Mouse (Mus musculus): ENCODE data around the gene Vmac.

Gene Vmac

GRCm38 (mm10) chr17:56738221-56738620 lies 20.4 kb upstream of the Vmac start:
- no peak for DNase-seq

- no peak for DNase-seq
Observed at GRCm38 (mm10) chr17:56736534-56736933, 18.7 kb upstream of the Vmac start.

- DNase-seq, result no peak
Observed at GRCm38 (mm10) chr17:56729656-56730055, 11.8 kb upstream of the Vmac start.

GRCm38 (mm10) chr17:56729151-56729550 lies 11.3 kb upstream of the Vmac start:
- DNase-seq, result peak; percentile 29

GRCm38 (mm10) chr17:56728117-56728516 lies 10.3 kb upstream of the Vmac start:
- no peak for DNase-seq

GRCm38 (mm10) chr17:56727659-56728058 lies 9.8 kb upstream of the Vmac start:
- DNase-seq, result peak; percentile 12

GRCm38 (mm10) chr17:56727029-56727649 lies 9.3 kb upstream of the Vmac start:
- DNase-seq, result no peak

- DNase-seq, result no peak
Observed at GRCm38 (mm10) chr17:56723419-56724161, 5.8 kb upstream of the Vmac start.

GRCm38 (mm10) chr17:56722441-56722840 lies 4.6 kb upstream of the Vmac start:
- DNase-seq, result no peak

- DNase-seq, result peak; percentile 94
Observed at GRCm38 (mm10) chr17:56716655-56717362, 1.0 kb downstream of the Vmac start.

- DNase-seq, result no peak
Observed at GRCm38 (mm10) chr17:56715914-56716654, 1.7 kb downstream of the Vmac start.

GRCm38 (mm10) chr17:56715360-56715759 lies 2.5 kb downstream of the Vmac start:
- peak; percentile 42 for DNase-seq

- DNase-seq, result no peak
Observed at GRCm38 (mm10) chr17:56709708-56710107, 8.1 kb downstream of the Vmac start.

- no peak for DNase-seq
Observed at GRCm38 (mm10) chr17:56708692-56709091, 9.1 kb downstream of the Vmac start.

- no peak for DNase-seq
Observed at GRCm38 (mm10) chr17:56706515-56706914, 11.3 kb downstream of the Vmac start.

GRCm38 (mm10) chr17:56703038-56703437 lies 14.8 kb downstream of the Vmac start:
- DNase-seq, result no peak

GRCm38 (mm10) chr17:56700451-56700850 lies 17.4 kb downstream of the Vmac start:
- DNase-seq, result no peak

GRCm38 (mm10) chr17:56693851-56694310 lies 23.9 kb downstream of the Vmac start:
- DNase-seq, result peak; percentile 84

GRCm38 (mm10) chr17:56693395-56693794 lies 24.4 kb downstream of the Vmac start:
- DNase-seq, result no peak

GRCm38 (mm10) chr17:56688689-56689088 lies 29.1 kb downstream of the Vmac start:
- DNase-seq, result no peak

GRCm38 (mm10) chr17:56688045-56688444 lies 29.8 kb downstream of the Vmac start:
- DNase-seq, result no peak

- no peak for DNase-seq
Observed at GRCm38 (mm10) chr17:56686801-56687200, 31.0 kb downstream of the Vmac start.

- DNase-seq, result no peak
Observed at GRCm38 (mm10) chr17:56684649-56685048, 33.2 kb downstream of the Vmac start.
